Mouse (Mus musculus) midbrain, embryonic 11.5 days (tissue): Measurements from ENCODE around the gene Ranbp6. TPM values are rescaled to one million over a fixed set of nuclear protein-coding genes. Genes with fewer than 3 reads are reported as not detected.

Experiments used
- ATAC-seq: fragments of 200-750 bp; cut with Nextera tagmentation; 2 replicates; pipeline ENCODE4 v1.8.0; 2017; ENCODE audit warnings: moderate TSS enrichment, moderate library complexity; ENCODE audit not compliant: low FRiP score
- DNase-seq: peaks from one replicate; pipeline ENCODE4 v3.0.0; 2015; ENCODE audit warnings: low spot score; ENCODE audit errors: missing footprints
- H3K27ac ChIP-seq: fragments of 300-500 bp; sonication (generic); 2 replicates; pipeline ENCODE4 v1.5.1; 2014; ENCODE audit warnings: low read depth, low read length
- H3K27me3 ChIP-seq: fragments of 300-500 bp; sonication (generic); 2 replicates; pipeline ENCODE4 v1.6.1; 2014; ENCODE audit warnings: mild to moderate bottlenecking, low read length, moderate library complexity, mixed read lengths; ENCODE audit not compliant: control insufficient read depth, insufficient read depth
- H3K36me3 ChIP-seq: fragments of 300-500 bp; sonication (generic); 2 replicates; pipeline ENCODE4 v1.6.1; 2014; ENCODE audit warnings: mild to moderate bottlenecking, low read length, moderate library complexity, mixed read lengths; ENCODE audit not compliant: control insufficient read depth, insufficient read depth
- H3K4me1 ChIP-seq: fragments of 300-500 bp; sonication (generic); 2 replicates; pipeline ENCODE4 v1.6.1; 2014; ENCODE audit warnings: low read length; ENCODE audit not compliant: control insufficient read depth, insufficient read depth
- H3K4me2 ChIP-seq: fragments of 300-500 bp; sonication (generic); 2 replicates; pipeline ENCODE4 v1.6.1; 2014; ENCODE audit warnings: mild to moderate bottlenecking, moderate library complexity
- H3K4me3 ChIP-seq: fragments of 300-500 bp; sonication (generic); 2 replicates; pipeline ENCODE4 v1.5.1; 2014; ENCODE audit warnings: low read depth, low read length
- H3K9ac ChIP-seq: fragments of 300-500 bp; sonication (generic); 2 replicates; pipeline ENCODE4 v1.6.1; 2014; ENCODE audit warnings: low read length
- H3K9me3 ChIP-seq: fragments of 300-500 bp; sonication (generic); 2 replicates; pipeline ENCODE4 v1.6.1; 2016; ENCODE audit warnings: low read length; ENCODE audit not compliant: control insufficient read depth
- WGBS: fragments of 180-500 bp; shearing (Covaris S2); extraction: QIAGEN DNeasy Blood & Tissue Kit; methylation state at CpG from one replicate; pipeline ENCODE4 v1.1.7; 2014; 5-methylcytosine and 5-hydroxymethylcytosine counted together
- polyA plus RNA-seq: library from polyadenylated mRNA; unstranded; fragments of >200 nt; fragmentation: Nextera tagmentation; extraction: Ambion mirVana; gene quantifications from 2 replicates; pipeline ENCODE4 v1.2.1, GENCODE M21; 2014

Gene Ranbp6
- polyA plus RNA-seq, 1 experiment from 2014 or later, result 47.8 TPM

DNA sequence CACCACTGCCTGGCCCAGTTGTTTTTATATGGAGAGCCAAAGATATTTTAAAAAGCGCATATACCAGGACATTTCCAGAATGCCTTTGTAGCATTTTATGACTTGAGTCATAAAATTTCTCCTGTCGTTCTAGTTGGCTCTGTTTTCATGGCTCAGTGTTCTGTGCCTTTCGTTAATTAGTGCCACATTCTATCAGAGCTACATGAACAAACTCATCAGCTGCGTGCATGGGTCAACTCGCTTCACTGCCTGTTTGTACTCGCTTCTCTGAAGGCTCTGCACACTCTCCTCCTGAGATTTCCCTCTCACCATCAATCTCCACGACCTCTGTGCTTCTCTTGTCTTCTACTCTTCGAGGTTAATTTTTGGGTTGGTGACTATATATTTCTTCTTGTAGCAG is 30.2 kb upstream of the Ranbp6 start:
- H3K9me3 ChIP-seq, result no peaks in the 10 kb centered on the region
- 87% methylated on average over 8 of the region's 8 CpGs for WGBS

GRCm38 (mm10) chr19:29840642-29841041 is 27.9 kb upstream of the Ranbp6 start:
- no peak for ATAC-seq
- no peak overlapping the region for H3K4me3 ChIP-seq
- DNase-seq, result no peak
- H3K9ac ChIP-seq, result no peak overlapping the region
- no peak overlapping the region for H3K27ac ChIP-seq
- no peaks in the 10 kb centered on the region for H3K9me3 ChIP-seq
- no peaks in the 10 kb centered on the region for H3K36me3 ChIP-seq
- H3K27me3 ChIP-seq, result no peaks in the 10 kb centered on the region
- no peak overlapping the region for H3K4me2 ChIP-seq
- peaks cover 2% of the 10 kb centered on the region; the same call in 1 of the 2 replicates for H3K4me1 ChIP-seq
- 95% methylated on average over 4 of the region's 4 CpGs for WGBS

More for the DNA sequence above, 30.2 kb upstream of the Ranbp6 start:
- Histone ChIP-seq H3K9ac (no peak overlapping the region), H3K4me2 (no peak overlapping the region), H3K4me3 (no peak overlapping the region), H3K27ac (no peak overlapping the region), H3K36me3 (no peaks in the 10 kb centered on the region), H3K4me1 (peaks cover 2% of the 10 kb centered on the region; the same call in 1 of the 2 replicates), H3K27me3 (no peaks in the 10 kb centered on the region)
- DNase-seq (no peak), ATAC-seq (no peak)

DNA sequence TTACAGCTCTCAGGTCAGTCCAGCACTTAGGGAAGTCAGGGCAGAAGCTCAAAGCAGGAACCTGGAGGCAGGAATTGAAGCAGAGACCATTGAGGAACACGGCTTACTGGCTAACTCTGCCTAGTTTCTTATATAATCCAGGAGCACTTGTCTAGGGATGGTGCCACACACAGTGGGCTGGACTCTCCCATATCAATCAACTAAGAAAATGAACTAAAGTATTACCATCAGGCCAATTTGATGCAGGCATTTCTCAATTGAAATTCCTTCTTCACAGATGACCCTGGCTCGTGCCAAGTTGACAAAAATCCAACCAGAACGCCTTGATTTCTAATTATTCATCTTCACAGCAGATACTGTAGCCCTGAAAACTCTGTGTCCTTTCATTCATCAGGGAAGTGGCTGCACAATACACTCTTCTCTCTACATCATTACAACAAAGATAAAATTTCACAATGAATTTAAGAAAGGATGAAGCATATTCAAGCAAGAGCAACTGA is 25.9 kb upstream of the Ranbp6 start:
- 80% methylated on average over 3 of the region's 3 CpGs for WGBS
- no peak overlapping the region for H3K4me2 ChIP-seq
- ATAC-seq (no peak), DNase-seq (no peak)
- H3K4me3 ChIP-seq, result no peak overlapping the region
- H3K4me1 ChIP-seq, result peaks cover 1% of the 10 kb centered on the region; the same call in 1 of the 2 replicates
- H3K36me3 ChIP-seq, result no peaks in the 10 kb centered on the region
- H3K9me3 ChIP-seq, result no peaks in the 10 kb centered on the region
- H3K27me3 ChIP-seq, result no peaks in the 10 kb centered on the region
- H3K9ac ChIP-seq, result no peak overlapping the region
- H3K27ac ChIP-seq, result no peak overlapping the region

DNA sequence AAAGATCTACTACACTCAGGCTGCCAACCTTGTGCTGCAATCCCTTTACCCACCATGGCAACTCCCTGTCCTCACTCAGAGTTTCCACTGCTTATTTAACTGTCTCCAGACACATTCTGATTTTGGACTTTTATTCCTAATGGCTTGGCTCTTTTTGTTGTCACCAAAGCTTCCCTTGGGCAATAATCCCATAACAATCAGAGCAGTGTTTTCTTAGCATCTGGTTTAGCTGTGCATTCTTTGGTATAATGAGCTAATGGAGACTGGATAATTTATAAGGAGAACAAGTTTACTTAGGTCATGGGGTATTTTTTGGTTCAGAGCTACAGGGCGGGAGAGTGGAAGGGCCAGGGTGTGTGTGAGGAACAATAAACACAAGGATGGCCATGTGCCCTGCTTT is 25.4 kb upstream of the Ranbp6 start:
- Histone ChIP-seq H3K4me2 (no peak overlapping the region), H3K27ac (no peak overlapping the region), H3K36me3 (no peaks in the 10 kb centered on the region), H3K4me3 (no peak overlapping the region), H3K4me1 (no peaks in the 10 kb centered on the region), H3K27me3 (no peaks in the 10 kb centered on the region), H3K9ac (no peak overlapping the region), H3K9me3 (no peaks in the 10 kb centered on the region)
- ATAC-seq, result no peak
- DNase-seq, result no peak
- 68% methylated on average over 1 of the region's 1 CpGs for WGBS

DNA sequence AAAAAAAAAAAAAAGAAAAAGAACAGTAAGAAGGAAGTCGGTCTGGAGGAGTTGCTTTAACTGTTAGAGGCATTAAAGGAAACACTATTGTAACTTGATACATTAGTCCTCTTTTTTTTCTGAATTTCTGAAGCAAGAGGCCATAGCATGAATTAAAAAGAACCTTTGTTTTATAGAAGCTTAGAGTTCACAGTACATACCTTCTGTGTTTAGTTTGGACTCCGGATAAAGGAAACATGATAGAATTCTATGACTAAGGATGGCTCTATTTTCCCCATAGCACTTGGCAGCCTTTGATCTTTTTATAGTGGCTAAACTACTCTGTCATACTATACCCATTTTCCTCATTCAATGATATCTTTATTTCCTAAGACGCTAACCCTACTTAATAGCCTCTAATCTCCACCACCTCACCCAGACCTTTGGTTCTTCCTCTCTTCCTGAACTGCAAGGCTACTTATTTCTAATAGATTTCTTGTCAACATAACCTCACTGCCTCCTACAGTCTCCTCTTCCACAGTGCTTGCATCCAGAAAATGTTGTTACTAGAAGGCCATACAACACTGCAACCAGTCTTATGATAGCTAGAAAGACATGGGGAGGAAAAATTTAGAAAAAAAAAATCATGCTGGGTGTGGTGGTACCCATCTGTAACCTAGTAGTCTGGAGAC is 22.7 kb upstream of the Ranbp6 start:
- no peak for ATAC-seq
- Histone ChIP-seq H3K4me3 (no peak overlapping the region), H3K9ac (no peak overlapping the region), H3K9me3 (no peaks in the 10 kb centered on the region), H3K4me1 (no peaks in the 10 kb centered on the region), H3K27me3 (no peaks in the 10 kb centered on the region), H3K36me3 (no peaks in the 10 kb centered on the region), H3K4me2 (no peak overlapping the region), H3K27ac (no peak overlapping the region)
- 70% methylated on average over 3 of the region's 3 CpGs for WGBS
- no peak for DNase-seq

DNA sequence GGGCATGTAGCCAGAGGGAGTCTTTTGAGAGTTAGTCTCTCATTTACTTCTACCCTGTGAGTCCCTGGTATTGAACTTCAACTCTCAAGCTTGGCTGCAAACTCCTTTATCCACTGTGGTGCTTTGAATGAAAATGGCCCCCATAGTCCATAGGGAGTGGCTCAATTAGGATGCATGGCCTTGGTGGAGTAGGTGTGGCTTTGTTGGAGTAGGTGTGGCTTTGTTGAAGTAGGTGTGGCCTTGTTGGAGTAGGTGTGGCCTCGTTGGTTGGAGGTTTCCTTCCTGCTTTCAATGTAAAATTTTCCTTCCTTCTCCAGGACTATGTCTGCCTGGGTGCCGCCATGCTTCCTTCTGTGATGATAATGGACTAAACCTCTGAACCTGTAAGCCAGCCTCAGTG is 18.1 kb upstream of the Ranbp6 start:
- WGBS, result 85% methylated on average over 2 of the region's 2 CpGs
- Histone ChIP-seq H3K27me3 (no peaks in the 10 kb centered on the region), H3K9me3 (no peaks in the 10 kb centered on the region), H3K4me1 (no peaks in the 10 kb centered on the region), H3K4me2 (no peak overlapping the region), H3K9ac (no peak overlapping the region), H3K27ac (no peak overlapping the region), H3K36me3 (no peaks in the 10 kb centered on the region), H3K4me3 (no peak overlapping the region)
- ATAC-seq, result no peak
- no peak for DNase-seq

GRCm38 (mm10) chr19:29828558-29828957 is 15.8 kb upstream of the Ranbp6 start:
- H3K4me3 ChIP-seq, result no peak overlapping the region
- ATAC-seq (no peak), DNase-seq (no peak)
- no peaks in the 10 kb centered on the region for H3K9me3 ChIP-seq
- H3K27ac ChIP-seq, result no peak overlapping the region
- H3K36me3 ChIP-seq, result no peaks in the 10 kb centered on the region
- H3K9ac ChIP-seq, result no peak overlapping the region
- no peak overlapping the region for H3K4me2 ChIP-seq
- H3K4me1 ChIP-seq, result no peaks in the 10 kb centered on the region
- no peaks in the 10 kb centered on the region for H3K27me3 ChIP-seq
- 81% methylated on average over 5 of the region's 5 CpGs for WGBS

- Histone ChIP-seq H3K4me1 (no peaks in the 10 kb centered on the region), H3K27me3 (no peaks in the 10 kb centered on the region), H3K27ac (no peak overlapping the region), H3K9me3 (no peaks in the 10 kb centered on the region), H3K36me3 (no peaks in the 10 kb centered on the region), H3K9ac (no peak overlapping the region), H3K4me2 (no peak overlapping the region), H3K4me3 (no peak overlapping the region)
- DNase-seq (no peak), ATAC-seq (no peak)
- WGBS, result 68% methylated on average over 1 of the region's 1 CpGs
Observed at GRCm38 (mm10) chr19:29826686-29827085, 13.9 kb upstream of the Ranbp6 start.

DNA sequence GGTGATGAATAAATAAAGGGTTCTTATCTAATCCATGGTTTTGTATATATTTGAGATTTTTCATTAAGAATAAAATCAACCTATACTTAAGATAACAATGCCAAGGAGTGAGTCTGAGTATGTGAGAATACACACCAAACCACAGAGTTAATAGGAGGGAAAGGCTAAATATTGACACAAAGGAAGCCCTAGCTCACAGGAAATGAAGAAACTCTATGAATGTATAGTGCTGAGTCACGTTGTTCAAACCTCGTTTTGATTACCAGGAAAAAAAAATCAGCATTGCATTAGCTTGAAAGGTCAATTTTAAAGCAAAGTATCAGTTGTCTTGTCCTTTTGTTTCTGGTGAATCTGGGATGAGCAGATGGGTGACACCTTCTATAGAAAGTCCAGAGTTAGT is 12.2 kb upstream of the Ranbp6 start:
- ATAC-seq (no peak), DNase-seq (no peak)
- Histone ChIP-seq H3K36me3 (no peaks in the 10 kb centered on the region), H3K27ac (no peak overlapping the region), H3K4me2 (no peak overlapping the region), H3K4me1 (no peaks in the 10 kb centered on the region), H3K27me3 (no peaks in the 10 kb centered on the region), H3K4me3 (no peak overlapping the region), H3K9ac (no peak overlapping the region), H3K9me3 (no peaks in the 10 kb centered on the region)
- 76% methylated on average over 2 of the region's 2 CpGs for WGBS
